Mouse (Mus musculus): ENCODE data around the gene Pnpla8. TPM values are rescaled to one million over a fixed set of nuclear protein-coding genes. Genes with fewer than 3 reads are reported as not detected.

Gene Pnpla8
- 38.6 TPM for polyA plus RNA-seq (2017; shearing (Covaris generic))

DNA sequence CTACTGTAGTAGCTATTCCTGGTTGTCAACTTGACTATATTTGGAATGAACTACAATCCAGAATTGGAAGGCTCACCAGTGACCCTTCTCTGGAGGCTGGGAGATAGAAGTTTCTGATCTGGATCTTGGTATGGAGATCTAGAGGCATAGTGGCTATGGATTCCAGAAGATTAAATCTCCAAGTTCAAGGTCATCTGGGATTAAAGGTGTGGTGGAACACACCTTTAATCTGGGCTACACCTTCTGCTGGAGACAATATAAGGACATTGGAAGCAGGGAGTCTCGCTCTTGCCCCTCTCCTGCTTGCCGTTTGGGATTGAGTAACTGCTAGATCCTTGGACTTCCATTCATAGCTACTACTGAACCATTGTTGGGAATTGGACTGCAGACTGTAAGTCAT is at the start of gene Pnpla8:
Gene Pnpla8 (plus strand): TSS at position 301 of the 400 bp plus-strand sequence.

GRCm38 (mm10) chr12:44209824-44210752 is 11.1 kb upstream of the Pnpla8 start, which contains the start of gene Dnajb9:
Dnajb9 (minus strand) TSS chr12:44210326.

DNA sequence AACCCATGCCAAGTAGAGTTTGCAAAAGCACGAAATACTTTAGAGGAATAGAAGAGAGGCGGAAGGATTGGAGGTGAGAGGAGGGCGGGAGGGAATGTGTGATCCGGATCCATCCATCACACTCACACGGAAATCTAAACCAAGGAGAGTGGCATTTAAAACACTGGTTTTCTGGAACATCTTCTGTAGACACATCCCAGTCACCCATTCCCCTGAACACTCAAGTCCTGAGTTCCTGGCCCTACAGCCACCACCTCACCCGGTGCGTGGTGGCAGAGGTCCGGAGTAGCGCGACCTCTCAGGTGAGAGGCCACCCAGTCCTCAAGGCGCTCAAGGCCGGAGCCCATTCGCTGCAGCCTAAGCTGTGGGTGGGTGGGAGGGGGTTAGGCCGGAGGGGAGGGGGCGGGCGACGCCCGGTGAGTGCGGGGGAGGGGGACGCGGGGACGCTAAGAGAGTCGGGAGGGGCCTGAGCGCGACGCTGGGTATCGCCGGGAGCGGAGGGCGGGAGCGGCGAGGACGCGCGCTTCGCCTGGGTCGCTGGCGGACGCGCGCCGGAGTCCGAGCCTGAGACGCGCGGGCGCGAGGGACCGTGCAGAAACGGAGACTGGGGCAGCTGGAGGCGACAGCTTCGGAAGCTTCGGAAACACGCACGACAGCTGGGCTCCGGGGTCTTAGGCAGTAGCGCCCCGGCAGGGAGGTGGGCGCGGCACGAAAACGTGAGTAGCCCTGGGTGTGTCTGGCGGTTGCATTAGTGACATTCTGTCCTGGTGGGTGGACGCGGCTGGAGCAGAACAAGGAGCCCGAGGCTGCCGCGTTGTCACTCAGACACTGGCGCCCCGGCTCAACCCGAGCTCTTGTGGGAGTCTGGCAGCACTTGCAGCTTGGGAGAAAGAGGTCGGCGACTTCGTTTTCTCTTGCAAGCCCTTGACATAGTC is 107.5 kb downstream of the Pnpla8 start, which contains the start of gene Nrcam:
Gene Nrcam (plus strand): TSS at position 505 of the 935 bp plus-strand sequence.

Other genes with a start within 250 kb of the Pnpla8 start
- 13.0 TPM for gene Dnajb9, start 11.0 kb upstream of the Pnpla8 start, polyA plus RNA-seq (2017; shearing (Covaris generic))
- 0.20 TPM for gene Nrcam, start 107.5 kb downstream of the Pnpla8 start, polyA plus RNA-seq (2017; shearing (Covaris generic))

Data from inflammation-experienced regulatory T-cells, adult 16 weeks (primary cell).